Mouse (Mus musculus) megakaryocyte, embryonic 14.5 days (primary cell): Measurements from ENCODE around the gene Atrip.

Experiments
- FLI1 ChIP-seq: IDR thresholded peaks from 2 replicates; pipeline ENCODE4 v1.6.1; 2012; ENCODE audit warnings: low read length, inconsistent platforms, mixed read lengths
- GATA1 ChIP-seq: IDR thresholded peaks from 3 replicates; pipeline ENCODE4 v1.6.1; 2012; ENCODE audit warnings: mixed read lengths, low read length, inconsistent platforms, borderline replicate concordance

DNA sequence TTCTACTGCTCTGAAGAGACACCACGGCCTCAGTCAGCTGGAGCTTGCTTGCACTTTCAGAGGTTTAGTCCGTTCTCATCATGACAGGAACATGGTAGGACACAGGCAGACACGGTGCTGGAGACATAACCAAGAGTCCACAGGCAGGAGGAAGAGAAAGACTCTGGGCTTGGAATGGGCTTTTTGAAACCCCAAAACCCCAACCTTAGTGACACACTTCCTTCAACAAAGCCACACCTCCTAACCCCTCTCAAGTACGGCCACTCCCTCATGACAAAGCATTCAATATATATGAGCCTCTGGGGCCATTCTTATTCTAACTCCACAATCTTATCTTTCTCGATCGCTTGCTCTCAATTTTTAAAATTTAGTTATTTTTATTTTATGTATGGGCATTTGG is 41.5 kb downstream of the Atrip start:
- TF ChIP-seq GATA1 (no peak), FLI1 (no peak)
